ENCODE assay signal across 8 mouse cellular contexts in the genomic region with DNA sequence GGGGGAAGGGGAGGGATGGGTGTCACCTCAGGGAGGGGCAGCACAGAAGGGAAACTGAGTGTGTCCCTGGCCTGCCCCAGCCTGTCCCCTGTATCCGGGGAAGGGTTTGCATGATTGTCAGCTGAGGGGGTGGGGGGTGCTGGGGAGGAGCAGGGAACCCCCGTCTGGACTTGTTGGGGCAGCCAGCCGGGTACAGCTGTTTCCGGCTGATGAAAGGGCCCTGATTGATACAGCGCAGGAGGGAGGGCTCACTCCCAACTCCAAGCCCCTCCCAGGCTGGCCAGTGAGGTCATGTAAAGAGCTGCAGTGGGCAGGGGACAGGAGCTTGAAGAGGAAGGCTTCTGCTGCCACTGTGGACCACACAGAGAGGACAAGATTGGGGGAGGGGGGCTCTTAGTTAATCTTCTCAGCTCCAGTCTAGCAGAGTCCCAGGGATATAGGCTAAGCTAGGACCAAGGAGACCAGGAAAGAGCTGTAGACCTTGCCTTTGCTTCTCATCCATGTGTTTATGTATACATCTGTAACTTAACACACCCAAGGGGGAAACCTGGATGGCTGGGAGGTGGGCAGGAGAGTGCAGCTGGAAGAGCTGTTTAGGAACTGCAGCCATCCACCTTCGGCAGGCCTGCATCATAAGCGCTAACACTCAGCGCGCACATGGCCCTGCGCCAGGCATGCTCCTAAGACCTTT. TPM values are rescaled to one million over a fixed set of nuclear protein-coding genes. Genes with fewer than 3 reads are reported as not detected.
DNase-seq lines count a peak whose midpoint lies in the region; ATAC-seq and TF ChIP-seq lines count a peak whose summit lies in the region.

No protein-coding gene starts in this region.

- H3K4me1 ChIP-seq in intestine, postnatal 0 days (replicated peaks; ENCODE audit: control insufficient read depth, insufficient read depth, low read length): no peaks in the 10 kb centered on the region
- peaks cover 32% of the 10 kb centered on the region for H3K4me1 ChIP-seq in lung, embryonic 15.5 days
- peaks cover 11% of the 10 kb centered on the region for H3K4me1 ChIP-seq in stomach, embryonic 15.5 days

- H3K4me3 ChIP-seq in intestine, postnatal 0 days (ENCODE audit: low read depth, low read length): no peak overlapping the region
- no peak overlapping the region for H3K4me3 ChIP-seq in lung, embryonic 15.5 days
- H3K4me3 ChIP-seq in stomach, embryonic 15.5 days (replicated peaks): no peak overlapping the region

- H3K27ac ChIP-seq in intestine, postnatal 0 days (ENCODE audit: low read depth, low read length): no peak overlapping the region
- peak overlapping the region; percentile 69 for H3K27ac ChIP-seq in lung, embryonic 15.5 days
- peak overlapping the region; percentile 42 for H3K27ac ChIP-seq in stomach, embryonic 15.5 days

- H3K9me3 ChIP-seq in intestine, postnatal 0 days (ENCODE audit: control insufficient read depth): no peaks in the 10 kb centered on the region
- no peaks in the 10 kb centered on the region for H3K9me3 ChIP-seq in lung, embryonic 15.5 days
- H3K9me3 ChIP-seq in stomach, embryonic 15.5 days: no peaks in the 10 kb centered on the region

- H3K36me3 ChIP-seq in intestine, postnatal 0 days (ENCODE audit: control insufficient read depth, insufficient read depth): no peaks in the 10 kb centered on the region
- no peaks in the 10 kb centered on the region for H3K36me3 ChIP-seq in lung, embryonic 15.5 days
- no peaks in the 10 kb centered on the region for H3K36me3 ChIP-seq in stomach, embryonic 15.5 days

- no peak for TF ChIP-seq CTCF in intestine, postnatal 0 days (IDR thresholded peaks at IDR 0.05; ENCODE audit: low read depth)

- 39% methylated on average over 10 of the region's 10 CpGs for WGBS in intestine, postnatal 0 days
- WGBS in lung, embryonic 15.5 days: 11% methylated on average over 10 of the region's 10 CpGs
- 17% methylated on average over 10 of the region's 10 CpGs for WGBS in stomach, embryonic 15.5 days

- H3K4me2 ChIP-seq in intestine, postnatal 0 days (replicated peaks; ENCODE audit: low read depth): no peak overlapping the region
- H3K4me2 ChIP-seq in lung, embryonic 15.5 days: peak overlapping the region; percentile 34
- H3K4me2 ChIP-seq in stomach, embryonic 15.5 days: peak overlapping the region; percentile 22

- DNase-seq in heart, adult 11 months: peak; percentile 95
- DNase-seq in heart, adult 8-10 months (ENCODE audit: low spot score): no peak
- DNase-seq in spleen, adult 12 weeks (ENCODE audit: low spot score): no peak
- DNase-seq in adrenal gland, postnatal 36 days: no peak

- no peaks in the 10 kb centered on the region for H3K27me3 ChIP-seq in intestine, postnatal 0 days (replicated peaks; ENCODE audit: control insufficient read depth, insufficient read depth, low read length)
- no peaks in the 10 kb centered on the region for H3K27me3 ChIP-seq in lung, embryonic 15.5 days
- H3K27me3 ChIP-seq in stomach, embryonic 15.5 days (replicated peaks): no peaks in the 10 kb centered on the region

- no peak overlapping the region for H3K9ac ChIP-seq in intestine, postnatal 0 days (ENCODE audit: low read depth, low read length)
- no peak overlapping the region for H3K9ac ChIP-seq in lung, embryonic 15.5 days
- no peak overlapping the region for H3K9ac ChIP-seq in stomach, embryonic 15.5 days

- peak; percentile 94 for ATAC-seq in granulocyte monocyte progenitor cell, adult 5-6 weeks (replicated peaks; ENCODE audit: poor library complexity, severe bottlenecking)
- 0 out of 2 replicates have a peak, but pooled peaks have one; percentile 36 for ATAC-seq in intestine, postnatal 0 days
- peak; percentile 93 for ATAC-seq in lung, embryonic 15.5 days (ENCODE audit: borderline replicate concordance, extremely low read depth, low FRiP score, low TSS enrichment)
- ATAC-seq in stomach, embryonic 15.5 days (ENCODE audit: insufficient read depth, low FRiP score, low read depth): peak; percentile 84

RNA-seq across cellular contexts. Expression of a gene that starts 31.3 kb away (rescaled TPM):
- total RNA-seq in heart, adult 8-10 months (2022): 100 to 1,000 TPM; 195 to 267 (median 235) TPM
- total RNA-seq in granulocyte monocyte progenitor cell, adult 5-6 weeks (2014; fragmentation: Nextera tagmentation): 21.2 and 28.6 TPM in 2 replicates
- 34.3 and 41.4 TPM in 2 replicates for total RNA-seq in granulocyte monocyte progenitor cell, adult 5-6 weeks (2017)
- polyA plus RNA-seq in intestine, postnatal 0 days (2015; fragmentation: Nextera tagmentation; extraction: Ambion mirVana): 5.9 and 8.2 TPM in 2 replicates
- 5.1 and 6.2 TPM in 2 replicates for polyA plus RNA-seq in lung, embryonic 15.5 days (2015; fragmentation: Nextera tagmentation; extraction: Ambion mirVana)
- polyA plus RNA-seq in stomach, embryonic 15.5 days (2015; fragmentation: Nextera tagmentation; extraction: Ambion mirVana): 4.9 and 5.7 TPM in 2 replicates
- total RNA-seq in adrenal gland, postnatal 36 days (2021): 100 to 1,000 TPM; 330 to 830 TPM

RNA-seq across cellular contexts. Expression of a gene that starts 47.4 kb away (rescaled TPM):
- total RNA-seq in heart, adult 8-10 months (2022): 100 to 1,000 TPM; 144 to 157 (median 149) TPM
- 70.4 and 96.2 TPM in 2 replicates for total RNA-seq in granulocyte monocyte progenitor cell, adult 5-6 weeks (2014; fragmentation: Nextera tagmentation)
- 47.9 and 53.2 TPM in 2 replicates for total RNA-seq in granulocyte monocyte progenitor cell, adult 5-6 weeks (2017)
- polyA plus RNA-seq in intestine, postnatal 0 days (2015; fragmentation: Nextera tagmentation; extraction: Ambion mirVana): 121 TPM in 2 replicates
- polyA plus RNA-seq in lung, embryonic 15.5 days (2015; fragmentation: Nextera tagmentation; extraction: Ambion mirVana): 143 TPM in 2 replicates
- polyA plus RNA-seq in stomach, embryonic 15.5 days (2015; fragmentation: Nextera tagmentation; extraction: Ambion mirVana): 128 and 137 TPM in 2 replicates
- total RNA-seq in adrenal gland, postnatal 36 days (2021): 100 to 1,000 TPM in 1 of 2 experiments, 10 to 100 TPM in 1; 99.1 to 106 TPM

Comparison
In these comparisons a context has a peak if more than half of its experiments do, and no peak if none do; other contexts are left out.
1. ATAC-seq: peak in every context shown above with its lines; median percentile 94 in granulocyte monocyte progenitor cell, adult 5-6 weeks; 93 in lung, embryonic 15.5 days; 84 in stomach, embryonic 15.5 days; 36 in intestine, postnatal 0 days.
2. RNA of a gene that starts 31.3 kb away (total RNA-seq): 330 to 830 TPM in adrenal gland, postnatal 36 days and 195 to 267 TPM in heart, adult 8-10 months; 21.2 to 41.4 TPM in granulocyte monocyte progenitor cell, adult 5-6 weeks; every median in the first group is over 4 times any median in the second.